Mouse (Mus musculus): ENCODE results near the gene Lman2.

DNA sequence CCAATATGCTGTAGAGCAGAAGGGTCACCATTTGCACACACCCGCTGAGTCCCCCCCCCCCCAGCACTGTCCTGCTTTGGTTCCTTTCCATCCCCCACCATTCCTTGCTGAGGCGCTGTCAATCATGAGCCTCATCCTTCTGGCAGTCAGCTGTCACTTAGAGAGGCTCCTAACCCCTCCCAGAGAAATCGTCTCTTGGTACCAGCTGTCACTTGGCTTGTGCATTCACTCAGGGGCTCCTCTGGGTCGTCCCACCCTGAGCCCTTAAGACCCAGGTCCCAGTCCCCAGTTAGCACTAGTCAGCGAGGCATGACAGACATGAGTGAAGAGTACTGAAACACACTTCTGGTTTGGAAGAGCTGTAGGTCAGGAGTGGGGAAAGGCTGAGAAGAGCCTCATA, 9.2 kb upstream of the Lman2 start:
- TF ChIP-seq ZNF384 (IDR thresholded peaks at IDR 0.05; ENCODE audit: low read depth, low read length) (no peak), HCFC1 (IDR thresholded peaks at IDR 0.05; ENCODE audit: borderline replicate concordance, insufficient read depth, low read length) (no peak), MAFK (IDR thresholded peaks at IDR 0.05; ENCODE audit: insufficient read depth, low read depth, low read length) (no peak)
